Mouse (Mus musculus) monocyte, adult 2 months (primary cell): ENCODE results near the gene Tns4.
A peak's percentile ranks its signal among the peaks of the same experiment; 100 is the strongest.

Experiments used
- DNase-seq, 2 experiments: peaks; one replicate each; pipeline ENCODE4 v3.0.0; 2022; ENCODE audit warnings: low spot score in 2 of 2, low read depth in 1 of 2

Gene Tns4

GRCm38 (mm10) chr11:99055571-99056452 is 33.3 kb downstream of the Tns4 start:
- DNase-seq, result no peak

- no peak for DNase-seq
Measured at GRCm38 (mm10) chr11:99055143-99055542, 34.0 kb downstream of the Tns4 start.

GRCm38 (mm10) chr11:99047643-99048042 is 41.5 kb downstream of the Tns4 start:
- no peak for DNase-seq

- DNase-seq, result no peak
Measured at GRCm38 (mm10) chr11:99047120-99047519, 42.0 kb downstream of the Tns4 start.

GRCm38 (mm10) chr11:99045159-99045889 is 43.8 kb downstream of the Tns4 start:
- DNase-seq, result no peak

GRCm38 (mm10) chr11:99044306-99044705 is 44.8 kb downstream of the Tns4 start:
- DNase-seq, result no peak

- no peak for DNase-seq
Measured at GRCm38 (mm10) chr11:99043632-99044031, 45.5 kb downstream of the Tns4 start.

- no peak for DNase-seq
Measured at GRCm38 (mm10) chr11:99042834-99043431, 46.2 kb downstream of the Tns4 start.

- DNase-seq, result no peak
Measured at GRCm38 (mm10) chr11:99041841-99042780, 47.0 kb downstream of the Tns4 start.

- DNase-seq, result no peak
Measured at GRCm38 (mm10) chr11:99041051-99041729, 47.9 kb downstream of the Tns4 start, which contains the start of gene Igfbp4. Gene Igfbp4, plus strand, starts transcription at chr11:99041244.

GRCm38 (mm10) chr11:99040346-99040974 is 48.6 kb downstream of the Tns4 start:
- no peak for DNase-seq

GRCm38 (mm10) chr11:99039782-99040181 is 49.3 kb downstream of the Tns4 start:
- peak; percentile 32 to 49 for DNase-seq

- no peak for DNase-seq
Measured at GRCm38 (mm10) chr11:99036254-99036653, 52.9 kb downstream of the Tns4 start.

GRCm38 (mm10) chr11:99035350-99035749 is 53.8 kb downstream of the Tns4 start:
- DNase-seq, result no peak

- DNase-seq, result no peak
Measured at GRCm38 (mm10) chr11:99026899-99027440, 62.1 kb downstream of the Tns4 start.

GRCm38 (mm10) chr11:99025878-99026277 is 63.2 kb downstream of the Tns4 start:
- no peak for DNase-seq

- DNase-seq, result no peak
Measured at GRCm38 (mm10) chr11:99024468-99025134, 64.5 kb downstream of the Tns4 start.

GRCm38 (mm10) chr11:99023500-99024467 is 65.3 kb downstream of the Tns4 start, which contains the start of gene Top2a:
Gene Top2a, minus strand, starts transcription at chr11:99024189.
- DNase-seq, result peak; percentile 89 to 95
